Mouse (Mus musculus) limb, embryonic 14.5 days (tissue): Measurements from ENCODE around the gene Chst11. TPM values are rescaled to one million over a fixed set of nuclear protein-coding genes. Genes with fewer than 3 reads are reported as not detected.
"Not testable (repeated sequence)": the region's sequence is repeated elsewhere in the genome, so short reads cannot be mapped to it uniquely, and the experiment has no call there.

ENCODE experiments used
- ATAC-seq: fragments of 200-750 bp; cut with Nextera tagmentation; 2 replicates; pipeline ENCODE4 v1.8.0; 2017; ENCODE audit warnings: low read depth, moderate number of reproducible peaks, moderate TSS enrichment; ENCODE audit not compliant: low FRiP score
- DNase-seq: peaks from one replicate; pipeline ENCODE4 v3.0.0-alpha.2; 2015; ENCODE audit warnings: low spot score
- H3K27ac ChIP-seq: fragments of 300-500 bp; sonication (generic); replicated peaks from 2 replicates; pipeline ENCODE4 v1.5.1; 2014; ENCODE audit warnings: low read depth, mild to moderate bottlenecking, low read length, moderate library complexity, mixed read lengths
- H3K27me3 ChIP-seq: fragments of 300-500 bp; sonication (generic); 2 replicates; pipeline ENCODE4 v1.6.1; 2014; ENCODE audit warnings: low read length, mixed read lengths; ENCODE audit not compliant: control insufficient read depth, insufficient read depth
- H3K36me3 ChIP-seq: fragments of 300-500 bp; sonication (generic); 2 replicates; pipeline ENCODE4 v1.6.1; 2014; ENCODE audit warnings: mild to moderate bottlenecking, low read length, moderate library complexity, mixed read lengths; ENCODE audit not compliant: control insufficient read depth, insufficient read depth
- H3K4me1 ChIP-seq: fragments of 300-500 bp; sonication (generic); 2 replicates; pipeline ENCODE4 v1.6.1; 2014; ENCODE audit warnings: antibody characterized with exemption, low read length, mixed read lengths; ENCODE audit not compliant: control insufficient read depth, insufficient read depth
- H3K4me2 ChIP-seq: fragments of 300-500 bp; sonication (generic); replicated peaks from 2 replicates; pipeline ENCODE4 v1.6.1; 2014; ENCODE audit warnings: low read depth, mild to moderate bottlenecking, low read length, moderate library complexity; ENCODE audit not compliant: severe bottlenecking
- H3K4me3 ChIP-seq: fragments of 300-500 bp; sonication (generic); replicated peaks from 2 replicates; pipeline ENCODE4 v1.5.1; 2014; ENCODE audit warnings: low read length
- H3K9ac ChIP-seq: fragments of 300-500 bp; sonication (generic); 2 replicates; pipeline ENCODE4 v1.6.1; 2014; ENCODE audit warnings: mild to moderate bottlenecking, low read depth, low read length, moderate library complexity; ENCODE audit not compliant: severe bottlenecking
- H3K9me3 ChIP-seq: fragments of 300-500 bp; sonication (generic); 2 replicates; pipeline ENCODE4 v1.6.1; 2016; ENCODE audit warnings: low read length; ENCODE audit not compliant: control insufficient read depth
- POLR2A ChIP-seq: fragments of 200-500 bp; IDR thresholded peaks from 2 replicates; pipeline ENCODE4 v1.8.0; 2012; ENCODE audit warnings: inconsistent platforms, mild to moderate bottlenecking, moderate library complexity, borderline replicate concordance; ENCODE audit not compliant: insufficient read depth, insufficient read length; ENCODE audit errors: extremely low read depth
- WGBS: fragments of 180-500 bp; shearing (Covaris S2); extraction: QIAGEN DNeasy Blood & Tissue Kit; methylation state at CpG from one replicate; pipeline ENCODE4 v1.1.7; 2014; 5-methylcytosine and 5-hydroxymethylcytosine counted together
- polyA plus RNA-seq, 2 experiments: library from polyadenylated mRNA; depleted of rRNA in 1 of 2; stranded (reverse) in 1 of 2; unstranded in 1 of 2; fragments of >200 nt; fragmentation: Nextera tagmentation in 1 of 2; extraction: Ambion mirVana in 1 of 2; gene quantifications; 2 replicates each; pipeline versions ENCODE4 v1.2.1 to v1.2.3; 2012 to 2014

Gene Chst11
- polyA plus RNA-seq, 2 experiments = 5.2 to 27.6 TPM

- no peak overlapping the region for H3K4me3 ChIP-seq
- no peak overlapping the region for H3K27ac ChIP-seq
- TF ChIP-seq POLR2A = no peak
- no peaks in the 10 kb centered on the region for H3K27me3 ChIP-seq
- ATAC-seq = peak; percentile 51
- H3K4me1 ChIP-seq = peaks cover 15% of the 10 kb centered on the region
- no peaks in the 10 kb centered on the region for H3K9me3 ChIP-seq
- H3K9ac ChIP-seq = no peak overlapping the region
- WGBS = 38% methylated on average over 11 of the region's 11 CpGs
- peak; percentile 73 for DNase-seq
- H3K36me3 ChIP-seq = no peaks in the 10 kb centered on the region
- H3K4me2 ChIP-seq = no peak overlapping the region
These were observed 131.6 kb downstream of the Chst11 start for GRCm38 (mm10) chr10:83116889-83117288.

- Histone ChIP-seq H3K9me3 (no peaks in the 10 kb centered on the region), H3K36me3 (no peaks in the 10 kb centered on the region), H3K4me2 (no peak overlapping the region), H3K4me3 (no peak overlapping the region), H3K27me3 (no peaks in the 10 kb centered on the region), H3K9ac (no peak overlapping the region), H3K27ac (no peak overlapping the region), H3K4me1 (peaks cover 10% of the 10 kb centered on the region)
- WGBS = 81% methylated on average over 6 of the region's 6 CpGs
- ATAC-seq = no peak
- no peak for DNase-seq
- no peak for TF ChIP-seq POLR2A
These were observed 132.6 kb downstream of the Chst11 start for GRCm38 (mm10) chr10:83117851-83118250.

GRCm38 (mm10) chr10:83118613-83119012 lies 133.3 kb downstream of the Chst11 start:
- DNase-seq = no peak
- Histone ChIP-seq H3K27ac (no peak overlapping the region), H3K9me3 (no peaks in the 10 kb centered on the region), H3K27me3 (no peaks in the 10 kb centered on the region), H3K9ac (peak overlapping the region; percentile 18; the same call in 1 of the 2 replicates), H3K4me3 (no peak overlapping the region), H3K4me1 (peaks cover 7% of the 10 kb centered on the region), H3K4me2 (no peak overlapping the region), H3K36me3 (no peaks in the 10 kb centered on the region)
- no peak for TF ChIP-seq POLR2A
- no peak for ATAC-seq
- WGBS = 59% methylated on average over 3 of the region's 3 CpGs

GRCm38 (mm10) chr10:83119016-83119415 lies 133.7 kb downstream of the Chst11 start:
- H3K9ac ChIP-seq = no peak overlapping the region
- no peak for TF ChIP-seq POLR2A
- H3K9me3 ChIP-seq = no peaks in the 10 kb centered on the region
- no peak for ATAC-seq
- no peak for DNase-seq
- H3K36me3 ChIP-seq = no peaks in the 10 kb centered on the region
- H3K4me3 ChIP-seq = no peak overlapping the region
- H3K27ac ChIP-seq = no peak overlapping the region
- 80% methylated on average over 10 of the region's 10 CpGs for WGBS
- H3K4me1 ChIP-seq = peaks cover 7% of the 10 kb centered on the region
- H3K4me2 ChIP-seq = no peak overlapping the region
- H3K27me3 ChIP-seq = no peaks in the 10 kb centered on the region

- not testable (repeated sequence) for ATAC-seq, H3K27ac ChIP-seq
These were observed 134.2 kb downstream of the Chst11 start for GRCm38 (mm10) chr10:83119461-83119860.

GRCm38 (mm10) chr10:83119909-83120308 lies 134.6 kb downstream of the Chst11 start:
- DNase-seq = no peak
- WGBS = 79% methylated on average over 9 of the region's 9 CpGs

More at GRCm38 (mm10) chr10:83119461-83119860, 134.2 kb downstream of the Chst11 start:
- H3K9me3 ChIP-seq, H3K27me3 ChIP-seq, DNase-seq, H3K9ac ChIP-seq, H3K36me3 ChIP-seq, H3K4me1 ChIP-seq, H3K4me2 ChIP-seq, H3K4me3 ChIP-seq: not testable (repeated sequence)
- 78% methylated on average over 8 of the region's 8 CpGs for WGBS

More at GRCm38 (mm10) chr10:83119909-83120308, 134.6 kb downstream of the Chst11 start:
- no peak overlapping the region for H3K4me2 ChIP-seq
- H3K9ac ChIP-seq = no peak overlapping the region
- no peaks in the 10 kb centered on the region for H3K27me3 ChIP-seq
- H3K4me3 ChIP-seq = no peak overlapping the region
- ATAC-seq = no peak
- H3K9me3 ChIP-seq = no peaks in the 10 kb centered on the region
- TF ChIP-seq POLR2A = no peak
- H3K4me1 ChIP-seq = peaks cover 7% of the 10 kb centered on the region
- H3K27ac ChIP-seq = no peak overlapping the region
- H3K36me3 ChIP-seq = no peaks in the 10 kb centered on the region
